8 mouse cellular contexts compared by ENCODE assay signal in genomic region chr2:148875335-148875811, GRCm38 (mm10). TPM values are rescaled to one million over a fixed set of nuclear protein-coding genes. Genes with fewer than 3 reads are reported as not detected.
A peak's percentile ranks its signal among the peaks of the same experiment; 100 is the strongest.
DNase-seq lines count a peak whose midpoint lies in the region; ATAC-seq and TF ChIP-seq lines count a peak whose summit lies in the region.

Gene Cst3, minus strand, starts transcription at chr2:148875692.

- H3K4me3 ChIP-seq in gastrocnemius, adult 2 months, result peak within 1 kb of the TSS; percentile 75
- H3K4me3 ChIP-seq in hindbrain, postnatal 0 days (ENCODE audit: low read length), result peak within 1 kb of the TSS; percentile 93
- H3K4me3 ChIP-seq in left cerebral cortex, adult 2 months, result peak within 1 kb of the TSS; percentile 88

- H3K27me3 ChIP-seq in hindbrain, postnatal 0 days (ENCODE audit: insufficient read depth, low read length), result no peaks in the 10 kb centered on the region

- peak within 1 kb of the TSS; percentile 95 for H3K27ac ChIP-seq in gastrocnemius, adult 2 months
- peak within 1 kb of the TSS; percentile 91 for H3K27ac ChIP-seq in hindbrain, postnatal 0 days
- H3K27ac ChIP-seq in left cerebral cortex, adult 2 months, result peak within 1 kb of the TSS; percentile 90

- TF ChIP-seq CTCF in gastrocnemius, adult 2 months (IDR thresholded peaks at IDR 0.05), result peak; percentile 43
- TF ChIP-seq CTCF in hindbrain, postnatal 0 days (IDR thresholded peaks at IDR 0.05; ENCODE audit: low read depth), result peak; percentile 63
- peak; percentile 38 for TF ChIP-seq CTCF in left cerebral cortex, adult 2 months (IDR thresholded peaks at IDR 0.05)

- peaks cover 12% of the 10 kb centered on the region for H3K36me3 ChIP-seq in hindbrain, postnatal 0 days (ENCODE audit: insufficient read depth, low read length)

- H3K9me3 ChIP-seq in hindbrain, postnatal 0 days (ENCODE audit: low read length), result no peaks in the 10 kb centered on the region

- peak within 1 kb of the TSS; percentile 67 for H3K4me2 ChIP-seq in hindbrain, postnatal 0 days (ENCODE audit: low read depth, low read length)

- H3K4me1 ChIP-seq in hindbrain, postnatal 0 days (ENCODE audit: insufficient read depth, low read length), result peaks cover 16% of the 10 kb centered on the region

- intact Hi-C loops in gastrocnemius, adult 2 months (cut with DNase I), result loop anchor here (2.0 kb wide), 1 partner anchor 25 kb away; no protein-coding TSS in a partner anchor
- intact Hi-C loops in left cerebral cortex, adult 2 months (cut with DNase I), result loop anchor here (2.0 kb wide), 1 partner anchor 25 kb away; no protein-coding TSS in a partner anchor

- under 1% methylated on average over 18 of the region's 19 CpGs for WGBS in hindbrain, postnatal 0 days

- peak; percentile 83 for DNase-seq in T-cell, adult 2 months (ENCODE audit: low spot score)
- DNase-seq in cerebellum, postnatal 4 days (ENCODE audit: low spot score in 2 of 2), result peak; percentile 87 to 88
- DNase-seq in gastrocnemius, adult 2 months, result peak; percentile 98
- DNase-seq in hindbrain, postnatal 0 days (ENCODE audit: low spot score), result peak; percentile 92
- DNase-seq in left cerebral cortex, adult 2 months (ENCODE audit: extremely low spot score in 1 of 2, low spot score in 2 of 2), result peak; percentile 90 to 93
- DNase-seq in right cerebral cortex, adult 2 months (ENCODE audit: low spot score in 2 of 2), result peak; percentile 88 to 89
- DNase-seq in urinary bladder, postnatal 14 days (ENCODE audit: low spot score), result peak; percentile 97

- ATAC-seq in hindbrain, postnatal 0 days, result peak; percentile 97
- ATAC-seq in megakaryocyte, adult 5-6 weeks (ENCODE audit: poor library complexity, severe bottlenecking), result peak; percentile 78

- H3K9ac ChIP-seq in hindbrain, postnatal 0 days (replicated peaks; ENCODE audit: low read length), result peak within 1 kb of the TSS; percentile 94

RNA-seq across cellular contexts. Expression of gene Cst3, which starts in this region (rescaled TPM):
- 100 to 1,000 TPM; 519 to 664 TPM for total RNA-seq in gastrocnemius, adult 2 months (2021)
- total RNA-seq in hindbrain, postnatal 0 days (2014; rRNA removed), result 787 and 928 TPM in 2 replicates
- 1,585 and 1,721 TPM in 2 replicates for polyA plus RNA-seq in hindbrain, postnatal 0 days (2015; fragmentation: Nextera tagmentation; extraction: Ambion mirVana)
- total RNA-seq in left cerebral cortex, adult 2 months (2021), result 1,000 to 10,000 TPM; 1,809 to 1,890 TPM
- total RNA-seq in megakaryocyte, adult 5-6 weeks (2015), result 1,273 and 1,418 TPM in 2 replicates
- total RNA-seq in megakaryocyte, adult 5-6 weeks (2017), result 1,036 and 1,154 TPM in 2 replicates

Comparison
In these comparisons a context has a peak if more than half of its experiments do, and no peak if none do; other contexts are left out.
1. Peak in every context shown above with its lines: DNase-seq, ATAC-seq, H3K4me3 ChIP-seq and H3K27ac ChIP-seq.